ENCODE assay signal across 8 mouse cellular contexts in genomic region chr7:105553456-105554211, GRCm38 (mm10). TPM values are rescaled to one million over a fixed set of nuclear protein-coding genes. Genes with fewer than 3 reads are reported as not detected.
DNase-seq lines count a peak whose midpoint lies in the region; ATAC-seq and TF ChIP-seq lines count a peak whose summit lies in the region.

No protein-coding gene starts in this region.

- H3K9ac ChIP-seq in intestine, embryonic 15.5 days: peak overlapping the region; percentile 74
- peak overlapping the region; percentile 81 for H3K9ac ChIP-seq in neural tube, embryonic 15.5 days (replicated peaks)

- H3K27me3 ChIP-seq in cerebellum, adult 2 months (ENCODE audit: control insufficient read depth, insufficient read depth, low read length): no peaks in the 10 kb centered on the region
- no peaks in the 10 kb centered on the region for H3K27me3 ChIP-seq in intestine, embryonic 15.5 days (replicated peaks)
- H3K27me3 ChIP-seq in neural tube, embryonic 15.5 days (replicated peaks): no peaks in the 10 kb centered on the region

- 19% methylated on average over 26 of the region's 27 CpGs for WGBS in cerebellum, adult 2 months
- 31% methylated on average over 27 of the region's 27 CpGs for WGBS in intestine, embryonic 15.5 days
- WGBS in neural tube, embryonic 15.5 days: 21% methylated on average over 27 of the region's 27 CpGs

- no peaks in the 10 kb centered on the region for H3K9me3 ChIP-seq in intestine, embryonic 15.5 days
- H3K9me3 ChIP-seq in neural tube, embryonic 15.5 days (replicated peaks): no peaks in the 10 kb centered on the region

- TF ChIP-seq POLR2A in cerebellum, adult 2 months (IDR thresholded peaks at IDR 0.05; ENCODE audit: borderline replicate concordance, insufficient read depth, low read length): no peak

- no peak for TF ChIP-seq CTCF in cerebellum, adult 2 months (IDR thresholded peaks at IDR 0.05; ENCODE audit: borderline replicate concordance, insufficient read depth, low read depth, low read length)

- peak in 1 of 2 experiments; percentile 43 for DNase-seq in cerebellum, adult 2 months
- no peak for DNase-seq in cerebellum, postnatal 4 days (ENCODE audit: low spot score in 2 of 2)
- peak; percentile 15 for DNase-seq in right cerebral cortex, postnatal 25 days
- no peak for DNase-seq in right cerebral cortex, postnatal 4 days
- no peak for DNase-seq in kidney, postnatal 25 days

- ATAC-seq in intestine, embryonic 15.5 days: peak; percentile 9
- peak; percentile 39 for ATAC-seq in neural tube, embryonic 15.5 days (ENCODE audit: low FRiP score)
- no peak for ATAC-seq in granulocyte monocyte progenitor cell, adult 5-6 weeks (replicated peaks; ENCODE audit: poor library complexity, severe bottlenecking)

- H3K4me2 ChIP-seq in intestine, embryonic 15.5 days (replicated peaks): peak overlapping the region; percentile 87
- H3K4me2 ChIP-seq in neural tube, embryonic 15.5 days: peak overlapping the region; percentile 76

- H3K27ac ChIP-seq in cerebellum, adult 2 months (ENCODE audit: insufficient read depth, low read length): peak overlapping the region; percentile 81
- no peak overlapping the region for H3K27ac ChIP-seq in intestine, embryonic 15.5 days
- H3K27ac ChIP-seq in neural tube, embryonic 15.5 days (replicated peaks): peak overlapping the region; percentile 90

- H3K36me3 ChIP-seq in intestine, embryonic 15.5 days: no peaks in the 10 kb centered on the region
- peaks cover 19% of the 10 kb centered on the region for H3K36me3 ChIP-seq in neural tube, embryonic 15.5 days

- H3K4me1 ChIP-seq in cerebellum, adult 2 months (ENCODE audit: control insufficient read depth, insufficient read depth, low read length): peaks cover 24% of the 10 kb centered on the region
- H3K4me1 ChIP-seq in intestine, embryonic 15.5 days (replicated peaks): peaks cover 12% of the 10 kb centered on the region
- peaks cover 32% of the 10 kb centered on the region for H3K4me1 ChIP-seq in neural tube, embryonic 15.5 days

- peak overlapping the region; percentile 85 for H3K4me3 ChIP-seq in cerebellum, adult 2 months (replicated peaks; ENCODE audit: insufficient read depth, low read depth, low read length)
- H3K4me3 ChIP-seq in intestine, embryonic 15.5 days (replicated peaks): peak overlapping the region; percentile 74
- H3K4me3 ChIP-seq in neural tube, embryonic 15.5 days (replicated peaks): peak overlapping the region; percentile 74

RNA-seq across cellular contexts. Expression of gene Smpd1, which starts 0.5 kb away (rescaled TPM):
- 102 and 108 TPM in 2 replicates for polyA plus RNA-seq in cerebellum, adult 2 months (2012; rRNA removed)
- polyA plus RNA-seq in intestine, embryonic 15.5 days (2015; fragmentation: Nextera tagmentation; extraction: Ambion mirVana): 29.0 and 29.4 TPM in 2 replicates
- 83.2 and 91.4 TPM in 2 replicates for polyA plus RNA-seq in neural tube, embryonic 15.5 days (2015; fragmentation: Nextera tagmentation; extraction: Ambion mirVana)
- 11.5 and 13.8 TPM in 2 replicates for total RNA-seq in granulocyte monocyte progenitor cell, adult 5-6 weeks (2014; fragmentation: Nextera tagmentation)
- 11.3 and 22.4 TPM in 2 replicates for total RNA-seq in granulocyte monocyte progenitor cell, adult 5-6 weeks (2017)

RNA-seq across cellular contexts. Expression of gene Apbb1, which starts 27.8 kb away (rescaled TPM):
- 441 and 475 TPM in 2 replicates for polyA plus RNA-seq in cerebellum, adult 2 months (2012; rRNA removed)
- 36.6 and 37.8 TPM in 2 replicates for polyA plus RNA-seq in intestine, embryonic 15.5 days (2015; fragmentation: Nextera tagmentation; extraction: Ambion mirVana)
- 248 and 299 TPM in 2 replicates for polyA plus RNA-seq in neural tube, embryonic 15.5 days (2015; fragmentation: Nextera tagmentation; extraction: Ambion mirVana)
- 0.81 TPM in 1 of 2 replicates, not detected in the other for total RNA-seq in granulocyte monocyte progenitor cell, adult 5-6 weeks (2014; fragmentation: Nextera tagmentation)
- 0.05 TPM in 1 of 2 replicates, not detected in the other for total RNA-seq in granulocyte monocyte progenitor cell, adult 5-6 weeks (2017)

RNA-seq across cellular contexts. Expression of gene Hpx, which starts 46.3 kb away (rescaled TPM):
- polyA plus RNA-seq in cerebellum, adult 2 months (2012; rRNA removed): 0.60 and 0.61 TPM in 2 replicates
- polyA plus RNA-seq in intestine, embryonic 15.5 days (2015; fragmentation: Nextera tagmentation; extraction: Ambion mirVana): 3.8 and 4.8 TPM in 2 replicates
- polyA plus RNA-seq in neural tube, embryonic 15.5 days (2015; fragmentation: Nextera tagmentation; extraction: Ambion mirVana): 0.36 and 0.59 TPM in 2 replicates
- not detected in 2 replicates for total RNA-seq in granulocyte monocyte progenitor cell, adult 5-6 weeks (2014; fragmentation: Nextera tagmentation)
- total RNA-seq in granulocyte monocyte progenitor cell, adult 5-6 weeks (2017): not detected in 2 replicates
